Mouse (Mus musculus): Measurements from ENCODE around the gene Vmn1r218. TPM values are rescaled to one million over a fixed set of nuclear protein-coding genes. Genes with fewer than 3 reads are reported as not detected.
"Not testable (repeated sequence)": the region's sequence is repeated elsewhere in the genome, so short reads cannot be mapped to it uniquely, and the experiment has no call there.

The Vmn1r218 gene
- polyA plus RNA-seq (2016; fragmentation: Nextera tagmentation; extraction: Ambion mirVana): not detected in 2 replicates

DNA sequence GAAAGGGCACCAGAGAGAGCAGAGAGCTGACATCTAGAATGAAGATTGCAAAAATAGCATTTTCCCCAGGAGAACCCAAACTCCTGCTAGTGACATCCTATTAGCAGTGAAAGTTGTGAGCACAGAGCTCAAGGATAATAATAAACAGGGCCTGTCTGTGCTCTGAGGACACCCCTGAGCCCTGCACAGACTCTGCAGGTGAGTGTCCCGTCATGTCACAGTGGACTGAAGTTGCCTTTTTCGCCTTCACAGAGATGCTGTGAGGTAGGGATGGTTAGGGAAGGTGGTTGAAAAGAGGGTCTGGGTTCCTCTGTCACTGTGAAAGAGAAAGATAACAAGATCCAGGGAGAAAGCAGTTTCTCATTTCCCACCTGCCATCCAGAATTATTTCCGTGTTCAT, at the start of gene Vmn1r218:
Gene Vmn1r218, plus strand, starts transcription at position 57 of the 400 bp plus-strand sequence.
- no peak for DNase-seq (ENCODE audit: low spot score)
- H3K4me3 ChIP-seq: no peak within 1 kb of the TSS
- WGBS: 74% methylated on average over 3 of the region's 3 CpGs
- H3K36me3 ChIP-seq: no peaks in the 10 kb centered on the region
- H3K9me3 ChIP-seq: no peaks in the 10 kb centered on the region
- H3K4me1 ChIP-seq: no peaks in the 10 kb centered on the region
- no peaks in the 10 kb centered on the region for H3K27me3 ChIP-seq (ENCODE audit: insufficient read depth, poor library complexity, severe bottlenecking)
- H3K27ac ChIP-seq: no peak within 1 kb of the TSS

DNA sequence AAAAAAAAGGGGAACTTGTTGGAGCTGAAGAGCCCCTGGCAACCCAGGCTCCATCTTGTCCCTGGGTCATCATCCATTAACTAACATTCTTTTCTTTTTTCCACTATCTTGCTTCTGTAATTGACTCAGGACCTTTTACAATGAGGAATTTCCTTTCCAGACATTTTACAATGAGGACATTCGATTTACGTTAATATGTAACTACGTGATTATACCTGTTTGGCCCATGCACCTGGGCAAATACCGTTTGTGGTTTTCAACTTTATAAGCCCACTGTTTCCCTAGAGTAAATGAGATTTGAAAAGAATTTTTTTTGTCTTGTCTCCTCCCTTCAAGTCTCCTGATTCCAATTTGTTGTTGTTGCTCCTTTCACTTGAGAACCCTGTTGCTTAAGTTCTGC, 38.6 kb upstream of the Vmn1r218 start:
- H3K27me3 ChIP-seq (ENCODE audit: insufficient read depth, poor library complexity, severe bottlenecking): no peaks in the 10 kb centered on the region
- 85% methylated on average over 4 of the region's 4 CpGs for WGBS
- H3K27ac ChIP-seq: no peak overlapping the region
- H3K4me1 ChIP-seq: no peaks in the 10 kb centered on the region
- no peak for DNase-seq (ENCODE audit: low spot score)
- no peaks in the 10 kb centered on the region for H3K36me3 ChIP-seq
- H3K4me3 ChIP-seq: no peak overlapping the region
- H3K9me3 ChIP-seq: no peaks in the 10 kb centered on the region

DNA sequence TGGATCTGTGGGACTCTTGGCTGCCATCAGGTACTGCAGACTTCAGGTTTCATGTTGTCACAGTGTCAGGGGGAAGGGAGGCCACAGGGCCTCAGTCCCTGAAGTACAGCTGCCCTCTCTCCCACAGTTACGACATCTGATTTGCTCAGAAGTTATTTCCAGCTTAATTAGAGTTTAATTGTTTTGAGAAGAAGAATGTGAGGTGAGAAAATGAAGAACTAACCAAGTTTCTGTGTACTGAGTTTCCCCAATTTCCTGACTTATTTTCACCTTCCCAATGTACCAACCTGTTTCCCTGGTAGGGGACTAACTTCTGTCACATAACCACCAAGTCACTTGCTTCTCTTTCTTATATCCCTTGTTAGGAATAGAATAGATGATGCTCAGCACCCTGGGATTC, 14.8 kb upstream of the Vmn1r218 start, which contains the start of gene Vmn1r217:
Gene Vmn1r217, minus strand, starts transcription at position 101 of the 400 bp plus-strand sequence.
- H3K4me3 ChIP-seq; H3K27me3 ChIP-seq (ENCODE audit: insufficient read depth, poor library complexity, severe bottlenecking); H3K9me3 ChIP-seq; H3K4me1 ChIP-seq; H3K27ac ChIP-seq; H3K36me3 ChIP-seq; DNase-seq (ENCODE audit: low spot score): not testable (repeated sequence)
- 53% methylated on average over 1 of the region's 1 CpGs for WGBS

DNA sequence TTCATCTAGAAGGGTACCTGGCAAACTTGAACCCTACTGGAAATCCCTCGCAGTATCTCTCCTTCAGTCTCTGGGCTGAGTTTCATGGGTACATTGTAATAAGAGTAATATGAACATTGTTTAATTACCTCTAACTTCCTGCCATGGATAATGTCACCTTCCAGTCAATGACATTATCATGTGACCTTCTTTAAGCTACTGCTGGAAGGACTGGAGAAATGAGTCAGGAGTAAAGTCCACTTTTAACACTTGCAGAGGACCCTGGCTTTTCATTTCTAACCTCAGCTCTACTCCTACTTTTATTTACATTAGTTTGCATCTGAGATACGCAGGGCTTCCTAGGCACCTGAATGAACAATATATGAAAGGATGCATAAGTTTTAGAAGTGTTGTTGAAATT, 12.3 kb upstream of the Vmn1r218 start:
- 83% methylated on average over 2 of the region's 2 CpGs for whole genome bisulfite sequencing
- no peaks in the 10 kb centered on the region for H3K4me1 ChIP-seq
- no peaks in the 10 kb centered on the region for H3K36me3 ChIP-seq
- DNase-seq (ENCODE audit: low spot score): no peak
- H3K4me3 ChIP-seq: no peak overlapping the region
- no peaks in the 10 kb centered on the region for H3K9me3 ChIP-seq
- H3K27me3 ChIP-seq (ENCODE audit: insufficient read depth, poor library complexity, severe bottlenecking): no peaks in the 10 kb centered on the region
- no peak overlapping the region for H3K27ac ChIP-seq

DNA sequence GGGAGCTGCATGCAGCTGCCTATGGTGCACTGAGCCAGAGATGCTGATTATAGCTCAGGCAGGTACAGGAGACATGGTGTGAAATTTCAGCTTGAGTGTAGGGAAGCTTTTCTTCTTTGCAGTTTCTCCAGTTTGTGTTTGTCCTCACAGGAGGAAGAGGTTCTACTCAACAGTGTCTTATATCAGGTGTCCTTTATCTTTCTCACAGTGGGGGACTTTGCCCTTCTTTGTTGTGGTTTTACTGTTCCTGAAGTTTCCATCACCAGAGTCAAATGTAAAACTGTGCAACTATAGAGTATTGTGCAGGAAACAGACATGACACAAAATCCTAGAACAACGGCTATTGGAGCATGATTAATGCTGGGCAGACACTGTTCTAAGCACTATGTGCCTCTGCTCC, 546 bp downstream of the Vmn1r218 start:
- no peak overlapping the region for H3K4me3 ChIP-seq
- 75% methylated on average over 1 of the region's 1 CpGs for WGBS
- H3K36me3 ChIP-seq: no peaks in the 10 kb centered on the region
- no peak for DNase-seq (ENCODE audit: low spot score)
- no peaks in the 10 kb centered on the region for H3K9me3 ChIP-seq
- no peaks in the 10 kb centered on the region for H3K27me3 ChIP-seq (ENCODE audit: insufficient read depth, poor library complexity, severe bottlenecking)
- H3K4me1 ChIP-seq: no peaks in the 10 kb centered on the region
- H3K27ac ChIP-seq: no peak overlapping the region

DNA sequence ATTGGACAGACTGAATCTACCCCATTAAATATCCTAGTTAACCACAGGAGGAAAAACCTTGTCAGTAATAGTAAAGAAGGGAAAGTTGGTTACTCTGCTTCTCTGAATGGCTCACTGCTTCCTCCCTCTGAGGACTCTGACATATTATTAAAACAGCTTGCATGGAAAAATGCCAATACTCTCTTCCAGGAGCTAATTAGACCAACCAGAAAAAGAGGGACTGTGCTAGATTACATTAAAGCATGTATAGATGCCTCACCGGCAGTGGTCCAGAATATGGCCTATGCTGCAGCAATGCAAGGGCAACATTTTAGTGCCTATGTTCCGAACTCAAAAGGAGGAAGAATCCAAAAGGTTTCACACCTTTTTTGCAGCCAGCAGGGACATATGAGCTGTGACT, 5.9 kb downstream of the Vmn1r218 start:
- H3K9me3 ChIP-seq: no peaks in the 10 kb centered on the region
- H3K27ac ChIP-seq: no peak overlapping the region
- H3K36me3 ChIP-seq: no peaks in the 10 kb centered on the region
- no peaks in the 10 kb centered on the region for H3K27me3 ChIP-seq (ENCODE audit: insufficient read depth, poor library complexity, severe bottlenecking)
- no peak for DNase-seq (ENCODE audit: low spot score)
- WGBS: 84% methylated on average over 2 of the region's 2 CpGs
- H3K4me1 ChIP-seq: no peaks in the 10 kb centered on the region
- no peak overlapping the region for H3K4me3 ChIP-seq

DNA sequence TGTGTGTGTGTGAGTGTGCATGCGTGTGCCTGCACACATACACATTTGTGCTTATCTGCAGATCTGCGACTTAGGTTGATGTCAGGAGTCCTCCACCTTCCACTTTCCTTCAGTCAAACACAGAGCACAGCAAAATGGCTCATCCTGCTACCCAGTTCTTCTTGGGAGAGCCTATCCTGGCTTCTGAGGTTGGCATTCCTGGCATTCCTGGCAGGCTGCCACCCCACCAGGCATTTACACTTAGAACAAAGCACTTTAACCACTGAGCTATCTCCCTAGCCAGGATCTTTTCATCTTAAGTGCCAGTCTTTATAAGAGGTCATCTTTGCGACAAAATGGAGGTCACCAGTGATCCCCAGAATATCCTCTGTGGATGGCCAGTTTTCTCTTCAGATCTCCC, 24.9 kb downstream of the Vmn1r218 start:
- 43% methylated on average over 3 of the region's 3 CpGs for WGBS
- H3K4me3 ChIP-seq: no peak overlapping the region
- H3K27me3 ChIP-seq (ENCODE audit: insufficient read depth, poor library complexity, severe bottlenecking): no peaks in the 10 kb centered on the region
- no peak overlapping the region for H3K27ac ChIP-seq
- no peaks in the 10 kb centered on the region for H3K9me3 ChIP-seq
- no peak for DNase-seq (ENCODE audit: low spot score)
- H3K4me1 ChIP-seq: no peaks in the 10 kb centered on the region
- no peaks in the 10 kb centered on the region for H3K36me3 ChIP-seq

DNA sequence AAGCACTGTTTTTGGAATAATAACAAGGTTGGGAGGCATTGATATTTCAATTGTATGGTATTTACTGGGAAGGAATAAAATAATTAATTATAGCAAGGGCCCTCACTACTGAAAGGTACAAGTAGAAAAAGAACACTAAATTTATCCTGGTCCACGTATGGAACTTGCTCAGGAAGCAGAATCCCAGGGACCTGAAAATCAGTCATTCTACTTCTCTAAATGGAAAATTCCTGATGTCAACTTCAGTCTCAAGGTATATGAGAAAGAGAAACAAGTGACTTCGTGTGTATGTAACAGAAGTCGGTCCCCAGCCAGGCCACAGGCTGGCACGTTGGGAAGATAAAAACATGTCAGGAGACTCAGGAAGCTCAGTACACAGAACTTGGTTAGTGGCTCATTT, 26.1 kb downstream of the Vmn1r218 start, which contains the start of gene Vmn1r219:
Gene Vmn1r219, plus strand, starts transcription at position 301 of the 400 bp plus-strand sequence.
- H3K36me3 ChIP-seq: no peaks in the 10 kb centered on the region
- no peak for DNase-seq (ENCODE audit: low spot score)
- no peak within 1 kb of the TSS for H3K4me3 ChIP-seq
- H3K4me1 ChIP-seq: no peaks in the 10 kb centered on the region
- H3K27me3 ChIP-seq (ENCODE audit: insufficient read depth, poor library complexity, severe bottlenecking): no peaks in the 10 kb centered on the region
- no peak within 1 kb of the TSS for H3K27ac ChIP-seq
- no peaks in the 10 kb centered on the region for H3K9me3 ChIP-seq
- WGBS: 67% methylated on average over 4 of the region's 4 CpGs

DNA sequence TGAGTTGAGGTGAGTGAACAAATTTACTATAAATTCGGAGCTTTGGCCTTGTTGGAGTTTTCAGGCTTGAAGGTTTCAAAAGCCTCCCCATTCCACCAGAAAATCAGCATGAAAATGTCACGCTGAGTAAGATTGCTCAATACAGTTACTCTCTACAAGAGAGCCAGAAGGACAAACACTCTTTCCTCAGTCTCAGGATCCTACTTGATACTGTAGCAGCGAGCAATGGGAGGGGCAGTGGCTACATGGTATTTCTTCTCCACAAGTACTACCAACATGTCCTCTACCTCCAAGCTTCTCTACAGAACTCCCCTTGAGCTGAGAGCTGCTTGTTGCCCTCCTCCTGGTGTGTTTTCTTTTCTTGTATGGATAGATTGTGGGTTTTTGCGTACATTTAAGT, 33.5 kb downstream of the Vmn1r218 start:
- not testable (repeated sequence) for H3K27me3 ChIP-seq (ENCODE audit: insufficient read depth, poor library complexity, severe bottlenecking); H3K4me3 ChIP-seq; H3K4me1 ChIP-seq; DNase-seq (ENCODE audit: low spot score); H3K36me3 ChIP-seq; H3K27ac ChIP-seq; H3K9me3 ChIP-seq
- 83% methylated on average over 4 of the region's 4 CpGs for whole genome bisulfite sequencing

DNA sequence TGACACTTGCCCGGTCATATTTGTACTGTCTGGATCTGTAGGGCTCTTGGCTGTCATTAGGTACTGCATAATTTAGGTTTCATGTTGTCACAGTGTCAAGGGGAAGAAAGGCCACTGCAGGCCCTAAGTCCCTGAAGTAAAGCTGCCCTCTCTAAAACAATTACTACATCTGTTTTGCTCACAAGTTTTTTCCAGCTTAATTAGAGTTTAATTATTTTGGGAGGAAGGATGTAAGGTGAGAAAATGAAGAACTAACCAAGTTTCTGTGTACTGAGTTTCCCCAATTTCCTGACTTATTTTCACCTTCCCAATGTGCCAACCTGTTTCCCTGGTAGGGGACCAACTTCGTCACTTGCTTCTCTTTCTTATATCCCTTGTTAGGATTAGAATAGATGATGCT, 54.9 kb downstream of the Vmn1r218 start, which contains the start of gene Vmn1r220:
Gene Vmn1r220, minus strand, starts transcription at position 101 of the 400 bp plus-strand sequence.
- H3K4me1 ChIP-seq: no peaks in the 10 kb centered on the region
- 80% methylated on average over 2 of the region's 2 CpGs for WGBS
- H3K27me3 ChIP-seq (ENCODE audit: insufficient read depth, poor library complexity, severe bottlenecking): no peaks in the 10 kb centered on the region
- H3K36me3 ChIP-seq: no peaks in the 10 kb centered on the region
- no peak for DNase-seq (ENCODE audit: low spot score)
- no peak within 1 kb of the TSS for H3K27ac ChIP-seq
- H3K4me3 ChIP-seq: no peak within 1 kb of the TSS
- no peaks in the 10 kb centered on the region for H3K9me3 ChIP-seq

Other genes starting within 250 kb of the Vmn1r218 start
- gene Vmn1r212, start 248.9 kb upstream of the Vmn1r218 start, polyA plus RNA-seq (2016; fragmentation: Nextera tagmentation; extraction: Ambion mirVana): not detected in 2 replicates
- not detected in 2 replicates for gene Vmn1r213, start 125.5 kb upstream of the Vmn1r218 start, polyA plus RNA-seq (2016; fragmentation: Nextera tagmentation; extraction: Ambion mirVana)
- not detected in 2 replicates for gene Vmn1r214, start 102.7 kb upstream of the Vmn1r218 start, polyA plus RNA-seq (2016; fragmentation: Nextera tagmentation; extraction: Ambion mirVana)
- gene Vmn1r215, start 65.1 kb upstream of the Vmn1r218 start, polyA plus RNA-seq (2016; fragmentation: Nextera tagmentation; extraction: Ambion mirVana): not detected in 2 replicates
- not detected in 2 replicates for gene Vmn1r217, start 14.9 kb upstream of the Vmn1r218 start, polyA plus RNA-seq (2016; fragmentation: Nextera tagmentation; extraction: Ambion mirVana)
- gene Vmn1r219, start 26.2 kb downstream of the Vmn1r218 start, polyA plus RNA-seq (2016; fragmentation: Nextera tagmentation; extraction: Ambion mirVana): 0.03 TPM in 1 of 2 replicates, not detected in the other
- gene Vmn1r220, start 54.8 kb downstream of the Vmn1r218 start, polyA plus RNA-seq (2016; fragmentation: Nextera tagmentation; extraction: Ambion mirVana): not detected in 2 replicates
- gene Vmn1r221, start 81.0 kb downstream of the Vmn1r218 start, polyA plus RNA-seq (2016; fragmentation: Nextera tagmentation; extraction: Ambion mirVana): not detected in 2 replicates
- gene Vmn1r222, start 102.8 kb downstream of the Vmn1r218 start, polyA plus RNA-seq (2016; fragmentation: Nextera tagmentation; extraction: Ambion mirVana): not detected in 2 replicates
- not detected in 2 replicates for gene Vmn1r223, start 114.0 kb downstream of the Vmn1r218 start, polyA plus RNA-seq (2016; fragmentation: Nextera tagmentation; extraction: Ambion mirVana)
- gene Zfp322a, start 236.1 kb downstream of the Vmn1r218 start, polyA plus RNA-seq (2016; fragmentation: Nextera tagmentation; extraction: Ambion mirVana): 39.0 and 42.2 TPM in 2 replicates